Mouse (Mus musculus) central nervous system, embryonic 11.5 days (tissue): Measurements from ENCODE around the gene Skint3. TPM values are rescaled to one million over a fixed set of nuclear protein-coding genes. Genes with fewer than 3 reads are reported as not detected.

Experiments
- polyA plus RNA-seq: library from polyadenylated mRNA; depleted of rRNA; stranded (reverse); fragments of >200 nt; gene quantifications from 2 replicates; pipeline ENCODE4 v1.2.3, GENCODE M21; 2012; rRNA removed

The Skint3 gene
- polyA plus RNA-seq = not detected in 2 replicates

GRCm38 (mm10) chr4:112231945-112232344 lies at the start of gene Skint3:
Gene Skint3 (plus strand): TSS chr4:112232245.

Other genes with a start within 250 kb of the Skint3 start
- not detected in 2 replicates for gene Skint1, start 226.0 kb upstream of the Skint3 start, polyA plus RNA-seq
- gene Skint4, start 160.2 kb upstream of the Skint3 start, polyA plus RNA-seq = not detected in 2 replicates
- gene Skint9, start 201.7 kb downstream of the Skint3 start, polyA plus RNA-seq = not detected in 2 replicates